Mouse (Mus musculus) granulocyte monocyte progenitor cell, adult 5-6 weeks (primary cell): ENCODE measurements around the gene Exosc3. TPM values are rescaled to one million over a fixed set of nuclear protein-coding genes. Genes with fewer than 3 reads are reported as not detected.
"Not testable (repeated sequence)": the region's sequence is repeated elsewhere in the genome, so short reads cannot be mapped to it uniquely, and the experiment has no call there.

Experiments used
- ATAC-seq: replicated peaks from 2 replicates; pipeline ENCODE4 v1.8.0; 2016; ENCODE audit warnings: mild to moderate bottlenecking, moderate TSS enrichment, inconsistent platforms; ENCODE audit not compliant: poor library complexity, severe bottlenecking
- total RNA-seq, 2 experiments: library from RNA; stranded (forward) in 1 of 2; stranded (reverse) in 1 of 2; fragments of 200-712, 200-1000 nt in 1 of 2; fragments of >200 nt in 1 of 2; fragmentation: Nextera tagmentation in 1 of 2; gene quantifications; 2 replicates each; pipeline ENCODE4 v1.2.3; 2014 to 2017

Exosc3 gene
- 67.2 and 71.0 TPM in 2 replicates for total RNA-seq (2014; fragmentation: Nextera tagmentation)
- 164 and 182 TPM in 2 replicates for total RNA-seq (2017)

- ATAC-seq = peak; percentile 35
Observed at GRCm38 (mm10) chr4:45342286-45343155, at the start of gene Exosc3. Exosc3 (minus strand) TSS chr4:45342732.

- ATAC-seq = no peak
Observed at GRCm38 (mm10) chr4:45392099-45392498, 49.6 kb upstream of the Exosc3 start.

GRCm38 (mm10) chr4:45387296-45387695 is 44.8 kb upstream of the Exosc3 start:
- ATAC-seq = not testable (repeated sequence)

- not testable (repeated sequence) for ATAC-seq
Observed at GRCm38 (mm10) chr4:45382133-45382532, 39.6 kb upstream of the Exosc3 start.

GRCm38 (mm10) chr4:45380903-45381580 is 38.5 kb upstream of the Exosc3 start:
- not testable (repeated sequence) for ATAC-seq

GRCm38 (mm10) chr4:45376573-45376972 is 34.0 kb upstream of the Exosc3 start:
- ATAC-seq = no peak

- no peak for ATAC-seq
Observed at GRCm38 (mm10) chr4:45374879-45375278, 32.3 kb upstream of the Exosc3 start.

GRCm38 (mm10) chr4:45371261-45371660 is 28.7 kb upstream of the Exosc3 start:
- no peak for ATAC-seq

- ATAC-seq = no peak
Observed at GRCm38 (mm10) chr4:45356653-45357052, 14.1 kb upstream of the Exosc3 start.

GRCm38 (mm10) chr4:45341669-45342249 is 773 bp downstream of the Exosc3 start, which contains the start of gene Dcaf10:
Dcaf10 (plus strand) TSS chr4:45342101.
- ATAC-seq = peak; percentile 94

- ATAC-seq = no peak
Observed at GRCm38 (mm10) chr4:45341226-45341625, 1.3 kb downstream of the Exosc3 start.

- ATAC-seq = peak; percentile 35; the same call in 1 of the 2 replicates
Observed at GRCm38 (mm10) chr4:45332466-45332865, 10.1 kb downstream of the Exosc3 start.

GRCm38 (mm10) chr4:45331139-45331538 is 11.4 kb downstream of the Exosc3 start:
- ATAC-seq = no peak

GRCm38 (mm10) chr4:45320159-45320816 is 22.2 kb downstream of the Exosc3 start:
- ATAC-seq = peak; percentile 92

- ATAC-seq = no peak
Observed at GRCm38 (mm10) chr4:45311056-45311455, 31.5 kb downstream of the Exosc3 start.

- no peak for ATAC-seq
Observed at GRCm38 (mm10) chr4:45308606-45309005, 33.9 kb downstream of the Exosc3 start.

GRCm38 (mm10) chr4:45308046-45308445 is 34.5 kb downstream of the Exosc3 start:
- peak; percentile 42; the same call in 1 of the 2 replicates for ATAC-seq

GRCm38 (mm10) chr4:45305536-45305935 is 37.0 kb downstream of the Exosc3 start:
- no peak for ATAC-seq

- ATAC-seq = peak; percentile 95
Observed at GRCm38 (mm10) chr4:45296662-45297564, 45.6 kb downstream of the Exosc3 start, which contains the start of gene Trmt10b. Trmt10b (plus strand) TSS chr4:45297127.
